Mouse (Mus musculus) testis, adult 2 months (tissue): ENCODE data around the gene D2hgdh.

Experiments
- CTCF ChIP-seq: fragments of 200-500 bp; IDR thresholded peaks from 2 replicates; pipeline ENCODE4 v1.5.1; 2012; ENCODE audit warnings: low read depth, mild to moderate bottlenecking, inconsistent platforms, low read length, moderate library complexity; ENCODE audit not compliant: control insufficient read depth, insufficient read depth, insufficient replicate concordance
- POLR2A ChIP-seq: fragments of 200-500 bp; IDR thresholded peaks from 2 replicates; pipeline ENCODE4 v1.6.1; 2012; ENCODE audit warnings: low read depth, mild to moderate bottlenecking, inconsistent platforms, low read length, moderate library complexity; ENCODE audit not compliant: control insufficient read depth

GRCm38 (mm10) chr1:93803556-93804507 is 20.9 kb upstream of the D2hgdh start, which contains the start of gene Ing5:
- peak; percentile 83 for TF ChIP-seq POLR2A
- TF ChIP-seq CTCF = peak; percentile 92
